Mouse (Mus musculus) liver, embryonic 12.5 days (tissue): ENCODE data around the gene Prdm16. TPM values are rescaled to one million over a fixed set of nuclear protein-coding genes. Genes with fewer than 3 reads are reported as not detected.

Experiments used
- ATAC-seq: fragments of 200-750 bp; cut with Nextera tagmentation; 2 replicates; pipeline ENCODE4 v1.8.0; 2017; ENCODE audit warnings: moderate number of reproducible peaks, mild to moderate bottlenecking, moderate library complexity
- H3K27ac ChIP-seq: fragments of 300-500 bp; sonication (generic); 2 replicates; pipeline ENCODE4 v1.5.1; 2016; ENCODE audit warnings: mild to moderate bottlenecking
- H3K27me3 ChIP-seq: fragments of 300-500 bp; sonication (generic); replicated peaks from 2 replicates; pipeline ENCODE4 v1.6.1; 2016; ENCODE audit warnings: mild to moderate bottlenecking, moderate library complexity
- H3K36me3 ChIP-seq: fragments of 300-500 bp; sonication (generic); 2 replicates; pipeline ENCODE4 v1.6.1; 2016; ENCODE audit warnings: mild to moderate bottlenecking, moderate library complexity
- H3K4me1 ChIP-seq: fragments of 300-500 bp; sonication (generic); 2 replicates; pipeline ENCODE4 v1.6.1; 2016
- H3K4me2 ChIP-seq: fragments of 300-500 bp; sonication (generic); 2 replicates; pipeline ENCODE4 v1.6.1; 2016; ENCODE audit warnings: mild to moderate bottlenecking, moderate library complexity
- H3K4me3 ChIP-seq: fragments of 300-500 bp; sonication (generic); 2 replicates; pipeline ENCODE4 v1.5.1; 2016; ENCODE audit warnings: mild to moderate bottlenecking, moderate library complexity
- H3K9ac ChIP-seq: fragments of 300-500 bp; sonication (generic); 2 replicates; pipeline ENCODE4 v1.6.1; 2016; ENCODE audit warnings: mild to moderate bottlenecking, moderate library complexity
- H3K9me3 ChIP-seq: fragments of 300-500 bp; sonication (generic); replicated peaks from 2 replicates; pipeline ENCODE4 v1.6.1; 2016; ENCODE audit warnings: mild to moderate bottlenecking, moderate library complexity
- WGBS: fragments of 180-500 bp; shearing (Covaris S2); methylation state at CpG from one replicate; pipeline ENCODE4 v1.1.7; 2016; ENCODE audit not compliant: insufficient replicate concordance; 5-methylcytosine and 5-hydroxymethylcytosine counted together
- polyA plus RNA-seq: library from polyadenylated mRNA; unstranded; fragments of >200 nt; fragmentation: Nextera tagmentation; extraction: Ambion mirVana; gene quantifications from 2 replicates; pipeline ENCODE4 v1.2.1, GENCODE M21; 2016

Gene Prdm16
- polyA plus RNA-seq, 1 experiment from 2014 or later, result 2.4 TPM

- H3K27ac ChIP-seq, result no peak overlapping the region
- no peak for ATAC-seq
- H3K27me3 ChIP-seq, result peaks cover 100% of the 10 kb centered on the region
- H3K4me2 ChIP-seq, result peak overlapping the region; percentile 68; the same call in 1 of the 2 replicates
- WGBS, result 10% methylated on average over 15 of the region's 15 CpGs
- no peaks in the 10 kb centered on the region for H3K36me3 ChIP-seq
- peaks cover 15% of the 10 kb centered on the region; the same call in 1 of the 2 replicates for H3K4me1 ChIP-seq
- H3K4me3 ChIP-seq, result no peak overlapping the region
- no peaks in the 10 kb centered on the region for H3K9me3 ChIP-seq
- no peak overlapping the region for H3K9ac ChIP-seq
These were observed 1.7 kb upstream of the Prdm16 start for GRCm38 (mm10) chr4:154638320-154638886.

- Histone ChIP-seq H3K27ac (no peak overlapping the region), H3K4me2 (peak overlapping the region; percentile 68), H3K4me3 (peak overlapping the region; percentile 59), H3K36me3 (no peaks in the 10 kb centered on the region), H3K9me3 (no peaks in the 10 kb centered on the region), H3K27me3 (peaks cover 100% of the 10 kb centered on the region), H3K4me1 (peaks cover 18% of the 10 kb centered on the region; the same call in 1 of the 2 replicates), H3K9ac (peak overlapping the region; percentile 31; the same call in 1 of the 2 replicates)
- 3% methylated on average over 63 of the region's 73 CpGs for WGBS
- no peak for ATAC-seq
These were observed 1.0 kb upstream of the Prdm16 start for GRCm38 (mm10) chr4:154637468-154638319.

- H3K27ac ChIP-seq, result peak overlapping the region; percentile 69
- ATAC-seq, result peak; percentile 27; the same call in 1 of the 2 replicates
- H3K4me1 ChIP-seq, result peaks cover 18% of the 10 kb centered on the region; the same call in 1 of the 2 replicates
- peak overlapping the region; percentile 53 for H3K9ac ChIP-seq
- H3K4me3 ChIP-seq, result peak overlapping the region; percentile 59
- WGBS, result 3% methylated on average over 27 of the region's 30 CpGs
- H3K27me3 ChIP-seq, result peaks cover 100% of the 10 kb centered on the region
- no peaks in the 10 kb centered on the region for H3K9me3 ChIP-seq
- H3K4me2 ChIP-seq, result peak overlapping the region; percentile 68
- H3K36me3 ChIP-seq, result no peaks in the 10 kb centered on the region
These were observed 630 bp downstream of the Prdm16 start for GRCm38 (mm10) chr4:154636053-154636433.

DNA sequence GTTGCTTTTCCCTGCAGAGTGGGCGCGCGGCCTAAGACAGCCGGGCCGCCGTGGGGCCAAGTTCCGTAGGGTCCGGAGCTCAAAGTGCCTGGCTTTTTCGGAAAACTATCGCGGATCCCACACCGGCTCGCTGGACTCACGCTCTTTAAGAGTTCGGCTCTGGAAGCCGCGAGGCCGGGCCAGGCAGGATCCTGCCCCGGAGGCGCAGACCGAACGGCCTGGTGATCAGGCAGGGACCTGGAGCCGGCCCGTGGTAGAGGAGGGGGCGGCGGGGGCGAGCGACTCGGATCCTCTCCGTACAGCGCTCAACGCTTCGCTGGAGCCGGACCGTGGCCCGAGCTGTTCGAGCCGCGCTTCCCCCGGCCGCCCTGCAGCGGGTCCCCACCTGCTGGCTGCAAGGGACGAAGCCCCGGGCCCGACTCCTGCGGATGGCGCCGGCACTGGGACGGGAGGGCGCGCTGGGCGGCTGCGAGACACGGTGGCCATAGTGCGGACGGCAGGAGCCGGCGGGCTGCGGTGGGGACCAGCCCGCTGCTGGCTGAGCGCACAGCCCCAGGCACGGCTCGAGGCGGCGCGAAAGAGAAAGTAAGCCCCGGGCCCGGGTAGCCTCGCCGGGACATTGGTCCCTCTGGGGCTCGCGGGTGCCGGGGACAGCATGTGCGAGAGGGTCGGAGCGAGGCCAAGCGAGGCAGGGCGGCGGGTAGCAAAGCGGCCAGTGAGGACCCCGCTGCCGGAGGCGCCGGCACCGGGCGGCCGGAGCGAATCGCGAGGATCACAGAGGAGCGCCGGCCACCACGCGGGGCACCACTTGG lies 1.2 kb downstream of the Prdm16 start:
- peak overlapping the region; percentile 68 for H3K4me2 ChIP-seq
- ATAC-seq, result no peak
- peak overlapping the region; percentile 53 for H3K9ac ChIP-seq
- H3K27me3 ChIP-seq, result peaks cover 98% of the 10 kb centered on the region
- H3K27ac ChIP-seq, result peak overlapping the region; percentile 69
- H3K36me3 ChIP-seq, result no peaks in the 10 kb centered on the region
- H3K4me1 ChIP-seq, result peaks cover 18% of the 10 kb centered on the region; the same call in 1 of the 2 replicates
- H3K9me3 ChIP-seq, result no peaks in the 10 kb centered on the region
- WGBS, result 1% methylated on average over 90 of the region's 94 CpGs
- peak overlapping the region; percentile 59 for H3K4me3 ChIP-seq

DNA sequence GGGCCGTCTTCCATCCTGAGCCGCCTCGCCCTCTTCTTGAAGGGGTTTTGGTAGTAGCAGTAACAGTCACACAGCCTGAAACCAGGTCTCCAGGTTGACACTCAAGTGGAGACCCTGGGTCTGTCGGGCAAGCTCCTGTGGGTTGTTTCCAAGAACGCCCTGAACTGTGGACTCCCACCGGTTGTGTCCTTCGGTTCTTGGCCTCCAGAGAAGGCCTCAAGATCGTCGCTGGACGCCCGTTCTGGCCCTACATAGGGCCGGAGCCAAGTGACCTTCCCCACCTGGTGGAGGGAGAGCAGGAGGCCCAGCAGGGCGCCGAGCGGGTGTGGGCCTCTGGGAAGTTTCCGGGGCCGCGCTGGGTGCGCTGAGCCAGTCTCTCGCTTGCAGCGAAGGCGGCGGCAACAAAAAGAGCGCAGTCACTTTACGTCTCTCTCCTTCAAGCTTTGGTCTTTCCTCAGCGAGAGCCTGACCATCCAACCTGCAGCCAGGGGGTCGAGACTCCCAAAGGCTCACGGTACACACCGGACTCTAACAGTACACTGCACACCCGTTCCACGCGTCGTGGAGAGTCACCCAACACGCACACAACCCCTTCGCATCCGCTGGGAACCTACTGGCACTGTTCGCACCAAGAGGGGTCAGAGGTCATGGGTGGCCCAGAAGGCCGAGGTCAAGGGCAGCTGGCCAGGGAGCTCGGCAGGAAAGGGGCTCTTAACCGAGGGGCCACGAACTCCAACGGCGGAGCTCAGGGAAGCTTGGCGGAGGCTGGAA lies 2.0 kb downstream of the Prdm16 start:
- peak overlapping the region; percentile 53 for H3K9ac ChIP-seq
- H3K4me1 ChIP-seq, result peaks cover 18% of the 10 kb centered on the region; the same call in 1 of the 2 replicates
- H3K36me3 ChIP-seq, result no peaks in the 10 kb centered on the region
- H3K4me2 ChIP-seq, result peak overlapping the region; percentile 68
- H3K27me3 ChIP-seq, result peaks cover 96% of the 10 kb centered on the region
- H3K9me3 ChIP-seq, result no peaks in the 10 kb centered on the region
- peak overlapping the region; percentile 59 for H3K4me3 ChIP-seq
- peak overlapping the region; percentile 69; the same call in 1 of the 2 replicates for H3K27ac ChIP-seq
- 7% methylated on average over 44 of the region's 44 CpGs for WGBS
- no peak for ATAC-seq

DNA sequence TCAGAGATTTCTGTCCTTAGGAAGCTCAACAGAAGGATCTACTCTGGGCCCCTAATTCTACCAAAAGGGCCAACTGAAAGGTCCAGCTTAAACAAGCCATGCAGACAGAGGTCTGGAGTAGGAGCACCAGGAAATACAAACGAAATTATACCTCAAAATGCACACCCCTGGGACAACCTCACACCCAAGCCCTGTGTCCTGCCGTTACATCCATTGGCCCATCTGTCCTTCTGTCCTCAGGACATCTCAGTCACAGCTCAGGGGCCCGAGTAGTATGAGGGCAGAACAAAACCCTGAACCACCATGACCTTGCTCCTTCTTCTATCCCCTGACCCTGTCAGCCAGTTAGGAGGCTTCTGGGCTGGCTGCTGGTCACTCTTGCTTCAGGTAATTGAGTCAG lies 2.7 kb downstream of the Prdm16 start:
- Histone ChIP-seq H3K36me3 (no peaks in the 10 kb centered on the region), H3K9me3 (no peaks in the 10 kb centered on the region), H3K27ac (no peak overlapping the region), H3K4me1 (peaks cover 18% of the 10 kb centered on the region; the same call in 1 of the 2 replicates), H3K4me2 (peak overlapping the region; percentile 68; the same call in 1 of the 2 replicates), H3K27me3 (peaks cover 96% of the 10 kb centered on the region), H3K9ac (no peak overlapping the region), H3K4me3 (0 out of 2 replicates have a peak overlapping the region, but pooled peaks have one; percentile 59)
- WGBS, result 31% methylated on average over 3 of the region's 3 CpGs
- no peak for ATAC-seq

DNA sequence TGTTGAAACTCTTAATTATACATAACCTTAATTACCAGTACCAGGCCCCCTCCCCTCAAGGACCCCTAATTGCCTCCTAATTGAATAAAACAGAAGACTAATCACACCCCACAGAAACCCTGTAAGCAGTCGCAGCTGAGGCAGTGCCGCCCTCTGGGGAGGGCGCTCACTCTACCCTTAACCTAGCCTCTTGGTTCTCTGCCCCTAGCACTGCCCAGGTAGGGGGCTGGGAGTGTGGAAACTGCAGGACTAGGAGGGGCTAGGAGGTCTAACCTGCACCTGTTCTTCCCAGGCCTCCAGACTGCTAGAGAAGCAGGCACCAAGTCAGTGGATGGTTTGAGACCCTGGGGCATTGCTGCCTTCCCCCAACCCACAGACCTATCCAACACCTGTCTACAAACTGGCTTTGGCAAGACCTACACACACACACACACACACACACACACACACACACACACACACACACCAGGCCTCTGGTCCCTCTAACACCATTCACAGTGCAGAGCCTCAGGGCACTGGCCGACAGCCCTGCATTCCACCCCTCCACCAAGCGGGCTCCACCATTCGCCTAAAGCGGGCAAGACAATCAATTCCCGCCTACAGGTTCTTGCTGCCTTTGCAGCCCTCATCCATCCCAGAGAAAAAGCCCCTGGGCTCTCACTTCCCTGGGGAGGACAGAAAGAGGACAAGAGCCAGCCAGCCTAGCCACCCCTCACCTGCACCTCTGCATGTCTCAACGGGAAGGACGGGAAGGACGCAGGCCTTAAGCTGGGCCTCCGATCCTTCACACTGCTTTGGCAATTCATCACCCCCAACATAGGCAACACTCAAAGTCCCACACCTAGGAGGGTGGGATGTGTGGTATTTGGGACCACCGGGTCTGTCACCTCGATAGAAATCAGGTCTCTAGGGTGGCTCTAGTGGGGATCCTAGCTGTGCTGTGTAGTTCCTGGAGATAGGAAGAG lies 3.6 kb downstream of the Prdm16 start:
- peaks cover 94% of the 10 kb centered on the region for H3K27me3 ChIP-seq
- 23% methylated on average over 14 of the region's 14 CpGs for WGBS
- H3K4me1 ChIP-seq, result peaks cover 18% of the 10 kb centered on the region; the same call in 1 of the 2 replicates
- no peaks in the 10 kb centered on the region for H3K9me3 ChIP-seq
- H3K27ac ChIP-seq, result no peak overlapping the region
- peak overlapping the region; percentile 68; the same call in 1 of the 2 replicates for H3K4me2 ChIP-seq
- no peak overlapping the region for H3K9ac ChIP-seq
- no peaks in the 10 kb centered on the region for H3K36me3 ChIP-seq
- ATAC-seq, result no peak
- H3K4me3 ChIP-seq, result no peak overlapping the region

GRCm38 (mm10) chr4:154630763-154631162 lies 5.9 kb downstream of the Prdm16 start:
- 40% methylated on average over 3 of the region's 3 CpGs for WGBS
- H3K9ac ChIP-seq, result no peak overlapping the region
- no peak overlapping the region for H3K4me3 ChIP-seq
- peaks cover 13% of the 10 kb centered on the region; the same call in 1 of the 2 replicates for H3K4me1 ChIP-seq
- no peak for ATAC-seq
- H3K4me2 ChIP-seq, result no peak overlapping the region
- no peaks in the 10 kb centered on the region for H3K9me3 ChIP-seq
- no peak overlapping the region for H3K27ac ChIP-seq
- no peaks in the 10 kb centered on the region for H3K36me3 ChIP-seq
- H3K27me3 ChIP-seq, result peaks cover 83% of the 10 kb centered on the region

DNA sequence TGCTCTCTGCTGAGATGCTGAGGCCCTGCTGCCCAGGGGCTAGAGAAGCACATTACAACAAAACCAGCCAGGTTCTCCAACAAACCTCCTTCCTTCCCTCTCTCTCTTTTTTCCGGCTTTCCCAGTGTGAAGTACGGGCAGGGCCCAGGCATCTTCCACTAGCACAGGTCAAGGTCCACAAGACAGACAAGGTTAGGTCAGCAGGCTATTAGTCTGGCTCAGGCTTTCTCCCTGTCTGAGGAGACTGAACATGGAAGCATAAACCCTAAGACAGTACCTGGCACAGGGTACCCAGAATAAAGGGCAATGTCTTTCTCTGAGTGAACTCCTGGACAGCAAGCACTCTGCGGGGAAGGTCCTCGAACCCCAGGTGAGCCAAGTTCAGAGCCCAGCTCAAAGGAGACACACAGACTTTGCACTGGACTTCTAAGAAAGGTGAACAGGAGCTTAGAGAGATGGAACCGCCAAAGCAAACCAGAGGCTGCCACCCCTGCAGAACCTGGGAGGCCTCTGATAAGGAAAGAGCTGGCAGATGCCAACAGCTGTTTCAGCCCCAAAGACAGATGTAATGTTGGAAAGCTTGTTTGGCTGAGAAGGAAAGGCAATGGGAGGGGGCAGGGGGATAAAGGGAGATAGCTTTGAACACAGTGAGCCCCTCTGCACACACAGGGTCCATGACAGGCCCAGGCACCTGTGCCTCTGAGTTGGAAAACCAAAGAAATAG lies 9.1 kb downstream of the Prdm16 start:
- Histone ChIP-seq H3K9ac (no peak overlapping the region), H3K27me3 (peaks cover 61% of the 10 kb centered on the region), H3K27ac (no peak overlapping the region), H3K9me3 (no peaks in the 10 kb centered on the region), H3K4me1 (no peaks in the 10 kb centered on the region), H3K36me3 (no peaks in the 10 kb centered on the region), H3K4me3 (no peak overlapping the region), H3K4me2 (no peak overlapping the region)
- ATAC-seq, result no peak
- 72% methylated on average over 5 of the region's 5 CpGs for WGBS

GRCm38 (mm10) chr4:154626282-154626681 lies 10.4 kb downstream of the Prdm16 start:
- ATAC-seq, result no peak
- Histone ChIP-seq H3K9me3 (no peaks in the 10 kb centered on the region), H3K27me3 (peaks cover 48% of the 10 kb centered on the region), H3K36me3 (no peaks in the 10 kb centered on the region), H3K9ac (no peak overlapping the region), H3K27ac (no peak overlapping the region), H3K4me3 (no peak overlapping the region), H3K4me2 (no peak overlapping the region), H3K4me1 (no peaks in the 10 kb centered on the region)
- 71% methylated on average over 2 of the region's 2 CpGs for WGBS
